ENCODE assay signal across 22 mouse cellular contexts in genomic region chr7:29465736-29466135, GRCm38 (mm10). TPM values are rescaled to one million over a fixed set of nuclear protein-coding genes. Genes with fewer than 3 reads are reported as not detected.
DNase-seq lines count a peak whose midpoint lies in the region; ATAC-seq and TF ChIP-seq lines count a peak whose summit lies in the region.
"Had no signal": no experiment of that assay in that cellular context is flagged by ENCODE, and none has a peak within 500 bp of the region (broad histone marks: within the 10 kb centered on the region; RNA-seq: fewer than 3 reads in every experiment).

No protein-coding gene starts in this region.

- 77% methylated on average over 4 of the region's 4 CpGs for WGBS in forebrain, embryonic 14.5 days
- WGBS in forebrain, embryonic 15.5 days: 76% methylated on average over 4 of the region's 4 CpGs
- WGBS in embryonic facial prominence, embryonic 15.5 days: 72% methylated on average over 4 of the region's 4 CpGs

- DNase-seq in forebrain, embryonic 14.5 days (ENCODE audit: low spot score): no peak
- no peak for DNase-seq in layer of hippocampus, adult 2 months (ENCODE audit: low spot score in 2 of 2)
- no peak for DNase-seq in layer of hippocampus, adult 8-10 months (ENCODE audit: low spot score in 2 of 2)
- peak; percentile 30 for DNase-seq in brain, embryonic 14.5 days (ENCODE audit: low read depth)
- DNase-seq: adrenal gland, postnatal 14 days; cerebellum, adult 18-20 months; embryo, embryonic 11 days; gastrocnemius, postnatal 10 days; heart, adult 2 months; heart, postnatal 14 days had no signal

- no peak overlapping the region for H3K9ac ChIP-seq in forebrain, embryonic 14.5 days (ENCODE audit: low read length)
- H3K9ac ChIP-seq in forebrain, embryonic 15.5 days (replicated peaks): no peak overlapping the region
- H3K9ac ChIP-seq in embryonic facial prominence, embryonic 15.5 days: no peak overlapping the region
- H3K9ac ChIP-seq: embryonic facial prominence, embryonic 12.5 days; heart, embryonic 15.5 days had no signal

- no peaks in the 10 kb centered on the region for H3K9me3 ChIP-seq in forebrain, embryonic 14.5 days (replicated peaks; ENCODE audit: control insufficient read depth, low read length)
- H3K9me3 ChIP-seq in forebrain, embryonic 15.5 days: no peaks in the 10 kb centered on the region
- no peaks in the 10 kb centered on the region for H3K9me3 ChIP-seq in embryonic facial prominence, embryonic 15.5 days (replicated peaks)
- H3K9me3 ChIP-seq: embryonic facial prominence, embryonic 12.5 days; forebrain, embryonic 10.5 days; heart, embryonic 15.5 days had no signal

- peak overlapping the region; percentile 18; the same call in 1 of the 2 replicates for H3K27ac ChIP-seq in forebrain, embryonic 14.5 days (ENCODE audit: low read depth, low read length)
- no peak overlapping the region for H3K27ac ChIP-seq in forebrain, embryonic 15.5 days (replicated peaks)
- peak overlapping the region; percentile 80 for H3K27ac ChIP-seq in layer of hippocampus, adult 2 months
- peak overlapping the region; percentile 66 for H3K27ac ChIP-seq in embryonic facial prominence, embryonic 15.5 days (replicated peaks)
- H3K27ac ChIP-seq: embryonic facial prominence, embryonic 12.5 days; forebrain, embryonic 10.5 days; heart, adult 2 months; heart, embryonic 15.5 days had no signal

- no peaks in the 10 kb centered on the region for H3K27me3 ChIP-seq in forebrain, embryonic 14.5 days (replicated peaks; ENCODE audit: control insufficient read depth, insufficient read depth, low read length)
- no peaks in the 10 kb centered on the region for H3K27me3 ChIP-seq in forebrain, embryonic 15.5 days
- no peaks in the 10 kb centered on the region for H3K27me3 ChIP-seq in embryonic facial prominence, embryonic 15.5 days
- H3K27me3 ChIP-seq: CH12.LX; embryonic facial prominence, embryonic 12.5 days; Patski had no signal

- no peak for ATAC-seq in forebrain, embryonic 14.5 days
- no peak for ATAC-seq in forebrain, embryonic 15.5 days (replicated peaks)
- no peak for ATAC-seq in embryonic facial prominence, embryonic 15.5 days (ENCODE audit: insufficient number of reproducible peaks, low FRiP score, low TSS enrichment, low read depth)
- ATAC-seq: activated CD4-positive, CD25-positive, alpha-beta regulatory T cell, adult 4 months; forebrain, embryonic 16.5 days; intestine, embryonic 16.5 days; Patski had no signal

- H3K4me1 ChIP-seq in forebrain, embryonic 14.5 days (ENCODE audit: control insufficient read depth, insufficient read depth, low read length): peaks cover 2% of the 10 kb centered on the region; the same call in 1 of the 2 replicates
- H3K4me1 ChIP-seq in forebrain, embryonic 15.5 days: peaks cover 28% of the 10 kb centered on the region
- H3K4me1 ChIP-seq in embryonic facial prominence, embryonic 15.5 days: peaks cover 74% of the 10 kb centered on the region
- H3K4me1 ChIP-seq: embryonic facial prominence, embryonic 12.5 days had no signal

- TF ChIP-seq POLR2A in brain, embryonic 14.5 days (IDR thresholded peaks at IDR 0.05; ENCODE audit: borderline replicate concordance, extremely low read depth, insufficient read depth, insufficient read length, poor library complexity, severe bottlenecking): no peak

- H3K4me2 ChIP-seq in forebrain, embryonic 14.5 days (ENCODE audit: low read length): no peak overlapping the region
- no peak overlapping the region for H3K4me2 ChIP-seq in forebrain, embryonic 15.5 days (replicated peaks)
- H3K4me2 ChIP-seq in embryonic facial prominence, embryonic 15.5 days (replicated peaks): no peak overlapping the region
- H3K4me2 ChIP-seq: embryonic facial prominence, embryonic 12.5 days; heart, embryonic 11.5 days; heart, embryonic 15.5 days had no signal

- no peak overlapping the region for H3K4me3 ChIP-seq in forebrain, embryonic 14.5 days (ENCODE audit: low read depth, low read length)
- H3K4me3 ChIP-seq in forebrain, embryonic 15.5 days: no peak overlapping the region
- no peak overlapping the region for H3K4me3 ChIP-seq in layer of hippocampus, adult 2 months
- no peak overlapping the region for H3K4me3 ChIP-seq in embryonic facial prominence, embryonic 15.5 days (replicated peaks)
- H3K4me3 ChIP-seq: embryonic facial prominence, embryonic 12.5 days; erythroblast, embryonic 14.5 days; forebrain, embryonic 10.5 days; heart, adult 2 months; heart, embryonic 15.5 days had no signal

- H3K36me3 ChIP-seq in forebrain, embryonic 14.5 days (ENCODE audit: control insufficient read depth, insufficient read depth, low read length): no peaks in the 10 kb centered on the region
- no peaks in the 10 kb centered on the region for H3K36me3 ChIP-seq in forebrain, embryonic 15.5 days
- H3K36me3 ChIP-seq in embryonic facial prominence, embryonic 15.5 days: no peaks in the 10 kb centered on the region
- H3K36me3 ChIP-seq: embryonic facial prominence, embryonic 12.5 days; forebrain, embryonic 10.5 days; heart, embryonic 15.5 days had no signal

- no peak for TF ChIP-seq CTCF in layer of hippocampus, adult 2 months (conservative IDR thresholded peaks at IDR 0.05)
- TF ChIP-seq CTCF in brain, embryonic 14.5 days (IDR thresholded peaks at IDR 0.05; ENCODE audit: borderline replicate concordance, extremely low read depth, insufficient read depth, insufficient read length): no peak

RNA-seq across cellular contexts. Expression of gene Sipa1l3, which starts 52.7 kb away (rescaled TPM):
- polyA plus RNA-seq in forebrain, embryonic 14.5 days (2014; fragmentation: Nextera tagmentation; extraction: Ambion mirVana): 6.2 and 11.9 TPM in 2 replicates
- 15.0 and 16.5 TPM in 2 replicates for polyA plus RNA-seq in forebrain, embryonic 15.5 days (2015; fragmentation: Nextera tagmentation; extraction: Ambion mirVana)
- 100 to 1,000 TPM; 240 to 260 TPM for total RNA-seq in layer of hippocampus, adult 2 months (2021)
- total RNA-seq in layer of hippocampus, adult 8-10 months (2022): 100 to 1,000 TPM; 158 to 231 (median 197) TPM
- polyA plus RNA-seq in brain, embryonic 14.5 days (2012; rRNA removed): 24.3 and 49.4 TPM in 2 replicates
- polyA plus RNA-seq in embryonic facial prominence, embryonic 15.5 days (2015; fragmentation: Nextera tagmentation; extraction: Ambion mirVana): 21.6 and 22.4 TPM in 2 replicates
